Mouse (Mus musculus) gastrocnemius, postnatal 10 days (tissue): ENCODE data around the gene H2-Ab1. TPM values are rescaled to one million over a fixed set of nuclear protein-coding genes. Genes with fewer than 3 reads are reported as not detected.
A peak's percentile ranks its signal among the peaks of the same experiment; 100 is the strongest.

Source experiments
- DNase-seq: peaks from one replicate; pipeline ENCODE4 v3.0.0; 2021; ENCODE audit warnings: mixed read lengths
- total RNA-seq, 2 experiments: library from RNA; stranded (reverse); gene quantifications; 2 replicates each; pipeline ENCODE4 v1.2.3; 2021

H2-Ab1 gene
- total RNA-seq, 2 experiments from 2014 or later: 3.6 to 4.1 TPM

GRCm38 (mm10) chr17:34239601-34240041 lies 17.9 kb upstream of the H2-Ab1 start:
- DNase-seq: no peak

- DNase-seq: no peak
Observed at GRCm38 (mm10) chr17:34240366-34240765, 17.1 kb upstream of the H2-Ab1 start.

GRCm38 (mm10) chr17:34240916-34241315 lies 16.6 kb upstream of the H2-Ab1 start:
- DNase-seq: no peak

GRCm38 (mm10) chr17:34244656-34245055 lies 12.8 kb upstream of the H2-Ab1 start:
- no peak for DNase-seq

GRCm38 (mm10) chr17:34247047-34247446 lies 10.4 kb upstream of the H2-Ab1 start:
- no peak for DNase-seq

GRCm38 (mm10) chr17:34248764-34249163 lies 8.7 kb upstream of the H2-Ab1 start:
- no peak for DNase-seq

GRCm38 (mm10) chr17:34249361-34249760 lies 8.1 kb upstream of the H2-Ab1 start:
- no peak for DNase-seq

- no peak for DNase-seq
Observed at GRCm38 (mm10) chr17:34249878-34250277, 7.6 kb upstream of the H2-Ab1 start.

- no peak for DNase-seq
Observed at GRCm38 (mm10) chr17:34251666-34252065, 5.8 kb upstream of the H2-Ab1 start.

- DNase-seq: no peak
Observed at GRCm38 (mm10) chr17:34256501-34256900, 988 bp upstream of the H2-Ab1 start.

GRCm38 (mm10) chr17:34260551-34260950 lies 3.1 kb downstream of the H2-Ab1 start:
- no peak for DNase-seq

- DNase-seq: peak; percentile 67
Observed at GRCm38 (mm10) chr17:34261502-34261901, 4.0 kb downstream of the H2-Ab1 start.

- peak; percentile 55 for DNase-seq
Observed at GRCm38 (mm10) chr17:34263068-34263467, 5.6 kb downstream of the H2-Ab1 start.

- DNase-seq: no peak
Observed at GRCm38 (mm10) chr17:34263811-34264371, 6.4 kb downstream of the H2-Ab1 start.

- peak; percentile 19 for DNase-seq
Observed at GRCm38 (mm10) chr17:34264452-34265351, 7.2 kb downstream of the H2-Ab1 start.

GRCm38 (mm10) chr17:34268262-34268661 lies 10.8 kb downstream of the H2-Ab1 start:
- DNase-seq: no peak

- no peak for DNase-seq
Observed at GRCm38 (mm10) chr17:34268748-34269147, 11.3 kb downstream of the H2-Ab1 start.

- DNase-seq: no peak
Observed at GRCm38 (mm10) chr17:34269817-34270216, 12.3 kb downstream of the H2-Ab1 start.

GRCm38 (mm10) chr17:34270230-34270629 lies 12.7 kb downstream of the H2-Ab1 start:
- no peak for DNase-seq

- DNase-seq: no peak
Observed at GRCm38 (mm10) chr17:34270940-34271339, 13.5 kb downstream of the H2-Ab1 start.

GRCm38 (mm10) chr17:34272102-34272501 lies 14.6 kb downstream of the H2-Ab1 start:
- DNase-seq: no peak

- no peak for DNase-seq
Observed at GRCm38 (mm10) chr17:34280499-34281038, 23.1 kb downstream of the H2-Ab1 start.

- DNase-seq: no peak
Observed at GRCm38 (mm10) chr17:34281836-34282235, 24.3 kb downstream of the H2-Ab1 start.
